Mouse (Mus musculus) limb, embryonic 14.5 days (tissue): ENCODE measurements around the gene Il34. TPM values are rescaled to one million over a fixed set of nuclear protein-coding genes. Genes with fewer than 3 reads are reported as not detected.

Experiments used
- ATAC-seq: fragments of 200-750 bp; cut with Nextera tagmentation; 2 replicates; pipeline ENCODE4 v1.8.0; 2017; ENCODE audit warnings: low read depth, moderate number of reproducible peaks, moderate TSS enrichment; ENCODE audit not compliant: low FRiP score
- DNase-seq: peaks from one replicate; pipeline ENCODE4 v3.0.0-alpha.2; 2015; ENCODE audit warnings: low spot score
- H3K27ac ChIP-seq: fragments of 300-500 bp; sonication (generic); replicated peaks from 2 replicates; pipeline ENCODE4 v1.5.1; 2014; ENCODE audit warnings: low read depth, mild to moderate bottlenecking, low read length, moderate library complexity, mixed read lengths
- H3K27me3 ChIP-seq: fragments of 300-500 bp; sonication (generic); 2 replicates; pipeline ENCODE4 v1.6.1; 2014; ENCODE audit warnings: low read length, mixed read lengths; ENCODE audit not compliant: control insufficient read depth, insufficient read depth
- H3K36me3 ChIP-seq: fragments of 300-500 bp; sonication (generic); 2 replicates; pipeline ENCODE4 v1.6.1; 2014; ENCODE audit warnings: mild to moderate bottlenecking, low read length, moderate library complexity, mixed read lengths; ENCODE audit not compliant: control insufficient read depth, insufficient read depth
- H3K4me1 ChIP-seq: fragments of 300-500 bp; sonication (generic); 2 replicates; pipeline ENCODE4 v1.6.1; 2014; ENCODE audit warnings: antibody characterized with exemption, low read length, mixed read lengths; ENCODE audit not compliant: control insufficient read depth, insufficient read depth
- H3K4me2 ChIP-seq: fragments of 300-500 bp; sonication (generic); replicated peaks from 2 replicates; pipeline ENCODE4 v1.6.1; 2014; ENCODE audit warnings: low read depth, mild to moderate bottlenecking, low read length, moderate library complexity; ENCODE audit not compliant: severe bottlenecking
- H3K4me3 ChIP-seq: fragments of 300-500 bp; sonication (generic); replicated peaks from 2 replicates; pipeline ENCODE4 v1.5.1; 2014; ENCODE audit warnings: low read length
- H3K9ac ChIP-seq: fragments of 300-500 bp; sonication (generic); 2 replicates; pipeline ENCODE4 v1.6.1; 2014; ENCODE audit warnings: mild to moderate bottlenecking, low read depth, low read length, moderate library complexity; ENCODE audit not compliant: severe bottlenecking
- H3K9me3 ChIP-seq: fragments of 300-500 bp; sonication (generic); 2 replicates; pipeline ENCODE4 v1.6.1; 2016; ENCODE audit warnings: low read length; ENCODE audit not compliant: control insufficient read depth
- POLR2A ChIP-seq: fragments of 200-500 bp; IDR thresholded peaks from 2 replicates; pipeline ENCODE4 v1.8.0; 2012; ENCODE audit warnings: inconsistent platforms, mild to moderate bottlenecking, moderate library complexity, borderline replicate concordance; ENCODE audit not compliant: insufficient read depth, insufficient read length; ENCODE audit errors: extremely low read depth
- WGBS: fragments of 180-500 bp; shearing (Covaris S2); extraction: QIAGEN DNeasy Blood & Tissue Kit; methylation state at CpG from one replicate; pipeline ENCODE4 v1.1.7; 2014; 5-methylcytosine and 5-hydroxymethylcytosine counted together
- polyA plus RNA-seq, 2 experiments: library from polyadenylated mRNA; depleted of rRNA in 1 of 2; stranded (reverse) in 1 of 2; unstranded in 1 of 2; fragments of >200 nt; fragmentation: Nextera tagmentation in 1 of 2; extraction: Ambion mirVana in 1 of 2; gene quantifications; 2 replicates each; pipeline versions ENCODE4 v1.2.1 to v1.2.3; 2012 to 2014

Gene Il34
- polyA plus RNA-seq, 2 experiments, result 0.95 to 1.6 TPM

GRCm38 (mm10) chr8:110815308-110815707 is 9.6 kb upstream of the Il34 start:
- TF ChIP-seq POLR2A, result no peak
- ATAC-seq, result no peak
- Histone ChIP-seq H3K27ac (no peak overlapping the region), H3K9me3 (no peaks in the 10 kb centered on the region), H3K4me1 (no peaks in the 10 kb centered on the region), H3K27me3 (no peaks in the 10 kb centered on the region), H3K36me3 (peaks cover 99% of the 10 kb centered on the region), H3K4me3 (no peak overlapping the region), H3K9ac (no peak overlapping the region), H3K4me2 (no peak overlapping the region)
- WGBS, result 71% methylated on average over 3 of the region's 3 CpGs
- no peak for DNase-seq

GRCm38 (mm10) chr8:110813081-110813812 is 7.5 kb upstream of the Il34 start:
- Histone ChIP-seq H3K27me3 (no peaks in the 10 kb centered on the region), H3K4me1 (0 out of 2 replicates have a peak, but pooled peaks cover 7% of the 10 kb centered on the region), H3K4me3 (no peak overlapping the region), H3K9ac (no peak overlapping the region), H3K36me3 (peaks cover 89% of the 10 kb centered on the region), H3K9me3 (no peaks in the 10 kb centered on the region), H3K27ac (no peak overlapping the region), H3K4me2 (no peak overlapping the region)
- DNase-seq (no peak), ATAC-seq (no peak)
- no peak for TF ChIP-seq POLR2A
- 85% methylated on average over 7 of the region's 7 CpGs for WGBS

- H3K36me3 ChIP-seq, result peaks cover 81% of the 10 kb centered on the region
- 95% methylated on average over 7 of the region's 7 CpGs for WGBS
- DNase-seq (no peak), ATAC-seq (no peak)
- H3K9ac ChIP-seq, result no peak overlapping the region
- H3K4me3 ChIP-seq, result no peak overlapping the region
- H3K27ac ChIP-seq, result no peak overlapping the region
- no peaks in the 10 kb centered on the region for H3K27me3 ChIP-seq
- H3K4me1 ChIP-seq, result 0 out of 2 replicates have a peak, but pooled peaks cover 7% of the 10 kb centered on the region
- H3K4me2 ChIP-seq, result no peak overlapping the region
- no peak for TF ChIP-seq POLR2A
- no peaks in the 10 kb centered on the region for H3K9me3 ChIP-seq
Observed at GRCm38 (mm10) chr8:110812349-110813080, 6.8 kb upstream of the Il34 start.

GRCm38 (mm10) chr8:110811793-110812192 is 6.1 kb upstream of the Il34 start:
- Histone ChIP-seq H3K36me3 (peaks cover 74% of the 10 kb centered on the region), H3K27ac (no peak overlapping the region)
- no peak for ATAC-seq

GRCm38 (mm10) chr8:110811116-110811515 is 5.4 kb upstream of the Il34 start:
- DNase-seq (no peak), ATAC-seq (no peak)
- no peak for TF ChIP-seq POLR2A
- no peak overlapping the region for H3K9ac ChIP-seq
- WGBS, result 94% methylated on average over 3 of the region's 3 CpGs
- H3K4me2 ChIP-seq, result no peak overlapping the region
- H3K27ac ChIP-seq, result no peak overlapping the region
- peaks cover 68% of the 10 kb centered on the region for H3K36me3 ChIP-seq
- H3K4me3 ChIP-seq, result no peak overlapping the region
- 0 out of 2 replicates have a peak, but pooled peaks cover 7% of the 10 kb centered on the region for H3K4me1 ChIP-seq
- no peaks in the 10 kb centered on the region for H3K27me3 ChIP-seq
- H3K9me3 ChIP-seq, result no peaks in the 10 kb centered on the region

More at GRCm38 (mm10) chr8:110811793-110812192, 6.1 kb upstream of the Il34 start:
- Histone ChIP-seq H3K9ac (no peak overlapping the region), H3K9me3 (no peaks in the 10 kb centered on the region), H3K4me1 (0 out of 2 replicates have a peak, but pooled peaks cover 7% of the 10 kb centered on the region), H3K4me3 (no peak overlapping the region), H3K4me2 (no peak overlapping the region), H3K27me3 (no peaks in the 10 kb centered on the region)
- DNase-seq, result no peak
- no peak for TF ChIP-seq POLR2A
- 91% methylated on average over 7 of the region's 7 CpGs for WGBS
